Mouse (Mus musculus): ENCODE results near the gene Lysmd4. TPM values are rescaled to one million over a fixed set of nuclear protein-coding genes. Genes with fewer than 3 reads are reported as not detected.

The Lysmd4 gene
- polyA plus RNA-seq, 1 experiment from 2014 or later, result 11.9 TPM

- WGBS, result 78% methylated on average over 3 of the region's 3 CpGs
- H3K27me3 ChIP-seq (ENCODE audit: insufficient read depth, low read length), result no peaks in the 10 kb centered on the region
- no peaks in the 10 kb centered on the region for H3K36me3 ChIP-seq (ENCODE audit: insufficient read depth)
- no peak overlapping the region for H3K9ac ChIP-seq
- no peak overlapping the region for H3K4me3 ChIP-seq (ENCODE audit: low read depth, low read length)
- H3K9me3 ChIP-seq (ENCODE audit: low read depth, low read length), result no peaks in the 10 kb centered on the region
- ATAC-seq (ENCODE audit: insufficient read depth), result no peak; the same call in 1 of the 2 replicates
- TF ChIP-seq CTCF (IDR thresholded peaks at IDR 0.05; ENCODE audit: low read depth), result peak; percentile 90
- H3K4me2 ChIP-seq, result no peak overlapping the region
- peak; percentile 71 for DNase-seq
- no peaks in the 10 kb centered on the region for H3K4me1 ChIP-seq (ENCODE audit: insufficient read depth)
- H3K27ac ChIP-seq (ENCODE audit: low read depth), result no peak overlapping the region
Measured at GRCm38 (mm10) chr7:67217025-67217424, 5.3 kb upstream of the Lysmd4 start.

- Histone ChIP-seq H3K27ac (ENCODE audit: low read depth) (no peak overlapping the region), H3K27me3 (ENCODE audit: insufficient read depth, low read length) (no peaks in the 10 kb centered on the region), H3K4me3 (ENCODE audit: low read depth, low read length) (no peak overlapping the region), H3K36me3 (ENCODE audit: insufficient read depth) (peaks cover 26% of the 10 kb centered on the region), H3K9me3 (ENCODE audit: low read depth, low read length) (no peaks in the 10 kb centered on the region), H3K4me1 (ENCODE audit: insufficient read depth) (no peaks in the 10 kb centered on the region; the same call in 1 of the 2 replicates), H3K4me2 (no peak overlapping the region), H3K9ac (no peak overlapping the region)
- no peak for TF ChIP-seq CTCF (IDR thresholded peaks at IDR 0.05; ENCODE audit: low read depth)
- ATAC-seq (ENCODE audit: insufficient read depth) (no peak), DNase-seq (no peak)
- WGBS, result 92% methylated on average over 15 of the region's 15 CpGs
Measured at GRCm38 (mm10) chr7:67225943-67226625, 3.7 kb downstream of the Lysmd4 start.

GRCm38 (mm10) chr7:67227538-67227937, 5.2 kb downstream of the Lysmd4 start:
- no peak for DNase-seq
- no peak overlapping the region for H3K4me2 ChIP-seq
- H3K27me3 ChIP-seq (ENCODE audit: insufficient read depth, low read length), result no peaks in the 10 kb centered on the region
- no peak overlapping the region for H3K27ac ChIP-seq (ENCODE audit: low read depth)
- no peaks in the 10 kb centered on the region for H3K9me3 ChIP-seq (ENCODE audit: low read depth, low read length)
- H3K4me1 ChIP-seq (ENCODE audit: insufficient read depth), result no peaks in the 10 kb centered on the region; the same call in 1 of the 2 replicates
- no peak for ATAC-seq (ENCODE audit: insufficient read depth)
- H3K36me3 ChIP-seq (ENCODE audit: insufficient read depth), result peaks cover 38% of the 10 kb centered on the region
- H3K4me3 ChIP-seq (ENCODE audit: low read depth, low read length), result no peak overlapping the region
- H3K9ac ChIP-seq, result no peak overlapping the region
- 72% methylated on average over 1 of the region's 1 CpGs for WGBS
- no peak for TF ChIP-seq CTCF (IDR thresholded peaks at IDR 0.05; ENCODE audit: low read depth)

DNA sequence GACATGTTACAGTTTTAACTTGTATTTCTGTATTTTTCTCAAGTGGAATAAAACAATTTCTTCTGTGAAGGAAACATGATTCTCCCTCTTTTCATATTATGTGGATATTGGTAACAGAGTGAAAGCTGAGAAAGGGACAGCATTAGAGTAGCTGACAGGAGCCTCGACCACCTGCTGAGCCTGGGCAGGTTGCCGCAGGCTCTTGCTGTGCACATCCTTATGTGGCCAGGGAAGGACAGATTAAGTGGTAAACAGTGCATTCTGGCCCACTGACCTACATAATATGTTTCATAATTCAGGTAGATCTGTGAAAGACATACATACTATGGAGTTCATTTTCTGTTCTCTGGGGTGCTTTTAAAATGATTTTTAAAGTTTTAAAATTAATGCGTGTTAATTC, 6.0 kb downstream of the Lysmd4 start:
- Histone ChIP-seq H3K27ac (ENCODE audit: low read depth) (no peak overlapping the region), H3K27me3 (ENCODE audit: insufficient read depth, low read length) (no peaks in the 10 kb centered on the region), H3K4me3 (ENCODE audit: low read depth, low read length) (no peak overlapping the region), H3K4me2 (no peak overlapping the region), H3K9me3 (ENCODE audit: low read depth, low read length) (no peaks in the 10 kb centered on the region), H3K4me1 (ENCODE audit: insufficient read depth) (no peaks in the 10 kb centered on the region), H3K36me3 (ENCODE audit: insufficient read depth) (peaks cover 43% of the 10 kb centered on the region), H3K9ac (no peak overlapping the region)
- TF ChIP-seq CTCF (IDR thresholded peaks at IDR 0.05; ENCODE audit: low read depth), result no peak
- WGBS, result 68% methylated on average over 3 of the region's 3 CpGs
- DNase-seq (no peak), ATAC-seq (ENCODE audit: insufficient read depth) (no peak)

GRCm38 (mm10) chr7:67228891-67229602, 6.7 kb downstream of the Lysmd4 start:
- ATAC-seq (ENCODE audit: insufficient read depth), result peak; percentile 62
- Histone ChIP-seq H3K4me3 (ENCODE audit: low read depth, low read length) (no peak overlapping the region), H3K36me3 (ENCODE audit: insufficient read depth) (peaks cover 42% of the 10 kb centered on the region), H3K9me3 (ENCODE audit: low read depth, low read length) (no peaks in the 10 kb centered on the region), H3K4me2 (no peak overlapping the region), H3K27ac (ENCODE audit: low read depth) (no peak overlapping the region), H3K4me1 (ENCODE audit: insufficient read depth) (no peaks in the 10 kb centered on the region), H3K9ac (no peak overlapping the region), H3K27me3 (ENCODE audit: insufficient read depth, low read length) (no peaks in the 10 kb centered on the region)
- DNase-seq, result peak; percentile 72
- TF ChIP-seq CTCF (IDR thresholded peaks at IDR 0.05; ENCODE audit: low read depth), result peak; percentile 81
- WGBS, result 78% methylated on average over 5 of the region's 5 CpGs

DNA sequence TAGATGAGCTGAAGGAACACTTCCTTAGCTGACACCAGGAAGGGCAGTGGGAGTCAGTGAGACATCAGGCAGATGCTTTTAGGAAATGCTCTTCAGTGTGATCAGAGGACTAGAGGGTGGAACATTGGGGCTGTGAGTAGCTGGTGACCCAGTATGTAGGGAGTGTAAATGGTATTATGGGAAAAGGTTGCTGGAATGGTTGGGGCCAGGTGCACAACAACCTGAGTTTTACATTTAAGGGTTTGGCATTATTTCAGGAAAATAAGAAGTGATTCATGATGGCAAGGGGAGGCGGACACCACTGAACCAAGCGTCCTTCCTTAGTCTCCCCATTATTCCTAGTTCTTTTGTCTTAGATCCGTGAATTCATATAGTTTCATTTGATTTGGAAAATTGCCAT, 7.4 kb downstream of the Lysmd4 start:
- H3K36me3 ChIP-seq (ENCODE audit: insufficient read depth), result peaks cover 46% of the 10 kb centered on the region
- H3K9ac ChIP-seq, result no peak overlapping the region
- TF ChIP-seq CTCF (IDR thresholded peaks at IDR 0.05; ENCODE audit: low read depth), result no peak
- WGBS, result 82% methylated on average over 3 of the region's 3 CpGs
- H3K4me3 ChIP-seq (ENCODE audit: low read depth, low read length), result no peak overlapping the region
- DNase-seq (no peak), ATAC-seq (ENCODE audit: insufficient read depth) (no peak)
- no peaks in the 10 kb centered on the region for H3K9me3 ChIP-seq (ENCODE audit: low read depth, low read length)
- H3K4me2 ChIP-seq, result no peak overlapping the region
- H3K4me1 ChIP-seq (ENCODE audit: insufficient read depth), result no peaks in the 10 kb centered on the region
- no peak overlapping the region for H3K27ac ChIP-seq (ENCODE audit: low read depth)
- H3K27me3 ChIP-seq (ENCODE audit: insufficient read depth, low read length), result no peaks in the 10 kb centered on the region

GRCm38 (mm10) chr7:67230221-67230620, 7.9 kb downstream of the Lysmd4 start:
- Histone ChIP-seq H3K36me3 (ENCODE audit: insufficient read depth) (peaks cover 51% of the 10 kb centered on the region), H3K9me3 (ENCODE audit: low read depth, low read length) (no peaks in the 10 kb centered on the region), H3K27me3 (ENCODE audit: insufficient read depth, low read length) (no peaks in the 10 kb centered on the region), H3K4me3 (ENCODE audit: low read depth, low read length) (no peak overlapping the region), H3K4me2 (no peak overlapping the region), H3K9ac (no peak overlapping the region), H3K27ac (ENCODE audit: low read depth) (no peak overlapping the region; the same call in 1 of the 2 replicates), H3K4me1 (ENCODE audit: insufficient read depth) (no peaks in the 10 kb centered on the region)
- WGBS, result 86% methylated on average over 3 of the region's 3 CpGs
- no peak for TF ChIP-seq CTCF (IDR thresholded peaks at IDR 0.05; ENCODE audit: low read depth)
- ATAC-seq (ENCODE audit: insufficient read depth) (no peak), DNase-seq (no peak)

Measured in lung, embryonic 14.5 days (tissue).